Mouse (Mus musculus) CH12.LX (cell line): ENCODE data around the gene E130311K13Rik. TPM values are rescaled to one million over a fixed set of nuclear protein-coding genes. Genes with fewer than 3 reads are reported as not detected.

Experiments used
- DNase-seq: peaks from one replicate; pipeline ENCODE4 v3.0.0-alpha.2; 2013; ENCODE audit errors: extremely low read depth
- H3K27ac ChIP-seq: 2 replicates; pipeline ENCODE4 v1.5.1; 2012; ENCODE audit warnings: low read depth, mild to moderate bottlenecking, control low read depth, moderate library complexity; ENCODE audit not compliant: insufficient read depth
- H3K27me3 ChIP-seq: replicated peaks from 2 replicates; pipeline ENCODE3; 2012; ENCODE audit warnings: inconsistent platforms
- H3K36me3 ChIP-seq, 2 experiments: replicated peaks in 1 of 2; 2 replicates each; pipeline versions ENCODE3 to v1.6.1; 2012; ENCODE audit warnings: inconsistent platforms in 1 of 2, low read length in 1 of 2, mild to moderate bottlenecking in 1 of 2, mixed read lengths in 1 of 2, moderate library complexity in 1 of 2; ENCODE audit not compliant: control insufficient read depth in 1 of 2, insufficient read depth in 1 of 2
- H3K4me1 ChIP-seq, 2 experiments: 2 replicates each; pipeline ENCODE4 v1.6.1; 2012; ENCODE audit warnings: inconsistent platforms in 1 of 2, moderate library complexity in 1 of 2; ENCODE audit not compliant: insufficient read depth in 2 of 2, control insufficient read depth in 1 of 2
- H3K4me2 ChIP-seq: 2 replicates; pipeline ENCODE4 v1.6.1; 2012; ENCODE audit warnings: low read depth, mild to moderate bottlenecking, control low read depth; ENCODE audit not compliant: poor library complexity, insufficient read depth, severe bottlenecking
- H3K4me3 ChIP-seq, 3 experiments: fragments of 150-350 bp in 1 of 3; sonication (generic) in 1 of 3; replicated peaks in 1 of 3; 2 replicates each; pipeline versions ENCODE3 to v1.5.1; 2011 to 2012; ENCODE audit warnings: low read depth in 2 of 3, low read length in 2 of 3, mild to moderate bottlenecking in 2 of 3, moderate library complexity in 2 of 3, control low read depth in 1 of 3, improper control_type of control experiment in 1 of 3, inconsistent platforms in 1 of 3, mixed read lengths in 1 of 3; ENCODE audit not compliant: poor library complexity in 1 of 3
- H3K79me2 ChIP-seq: replicated peaks from 2 replicates; pipeline ENCODE4 v1.6.1; 2012; ENCODE audit warnings: mild to moderate bottlenecking, moderate library complexity; ENCODE audit not compliant: control insufficient read depth, poor library complexity, insufficient read depth, severe bottlenecking; ENCODE audit errors: extremely low read depth
- H3K9ac ChIP-seq: 2 replicates; pipeline ENCODE4 v1.6.1; 2012; ENCODE audit warnings: low read depth, mild to moderate bottlenecking, control low read depth, moderate library complexity; ENCODE audit not compliant: insufficient read depth
- H3K9me3 ChIP-seq: replicated peaks from 2 replicates; pipeline ENCODE3; 2012; ENCODE audit warnings: low read length, inconsistent platforms, mixed read lengths
- CHD1 ChIP-seq: IDR thresholded peaks from 2 replicates; pipeline ENCODE4 v1.6.1; 2012; ENCODE audit warnings: low read depth, low read length, improper control_type of control experiment, inconsistent platforms
- CHD2 ChIP-seq: IDR thresholded peaks from 2 replicates; pipeline ENCODE4 v1.6.1; 2011; ENCODE audit warnings: low read length, improper control_type of control experiment
- E2F4 ChIP-seq: IDR thresholded peaks from 2 replicates; pipeline ENCODE4 v1.6.1; 2011; ENCODE audit warnings: low read depth, low read length, improper control_type of control experiment; ENCODE audit not compliant: insufficient replicate concordance
- ELF1 ChIP-seq: IDR thresholded peaks from 2 replicates; pipeline ENCODE4 v1.6.1; 2014; ENCODE audit warnings: low read depth, mild to moderate bottlenecking, inconsistent platforms, low read length, improper control_type of control experiment
- EP300 ChIP-seq: IDR thresholded peaks from 2 replicates; pipeline ENCODE4 v1.6.1; 2011; ENCODE audit warnings: low read length, improper control_type of control experiment
- ETS1 ChIP-seq: conservative IDR thresholded peaks from 2 replicates; pipeline ENCODE4 v1.6.1; 2012; ENCODE audit warnings: low read depth, mild to moderate bottlenecking, inconsistent platforms, low read length, improper control_type of control experiment, moderate library complexity
- IRF4 ChIP-seq: IDR thresholded peaks from 2 replicates; pipeline ENCODE4 v1.6.1; 2014; ENCODE audit warnings: low read depth, mild to moderate bottlenecking, inconsistent platforms, low read length, improper control_type of control experiment
- JUN ChIP-seq: IDR thresholded peaks from 2 replicates; pipeline ENCODE4 v1.6.1; 2011; ENCODE audit warnings: low read depth, mild to moderate bottlenecking, low read length, improper control_type of control experiment, moderate library complexity; ENCODE audit not compliant: insufficient read depth
- MAZ ChIP-seq: IDR thresholded peaks from 2 replicates; pipeline ENCODE4 v1.6.1; 2012; ENCODE audit warnings: low read depth, mild to moderate bottlenecking, inconsistent platforms, low read length, improper control_type of control experiment, moderate library complexity
- MEF2A ChIP-seq: IDR thresholded peaks from 2 replicates; pipeline ENCODE4 v1.6.1; 2014; ENCODE audit warnings: low read depth, mild to moderate bottlenecking, inconsistent platforms, low read length, improper control_type of control experiment, borderline replicate concordance
- MYC ChIP-seq: IDR thresholded peaks from 2 replicates; pipeline ENCODE4 v1.6.1; 2011; ENCODE audit warnings: low read depth, mild to moderate bottlenecking, improper control_type of control experiment, low read length
- NELFE ChIP-seq: IDR thresholded peaks from 2 replicates; pipeline ENCODE4 v1.6.1; 2011; ENCODE audit warnings: low read depth, low read length, improper control_type of control experiment
- NRF1 ChIP-seq: IDR thresholded peaks from 2 replicates; pipeline ENCODE4 v1.6.1; 2014; ENCODE audit warnings: low read depth, mild to moderate bottlenecking, inconsistent platforms, low read length, improper control_type of control experiment, moderate library complexity
- PAX5 ChIP-seq: IDR thresholded peaks from 2 replicates; pipeline ENCODE4 v1.6.1; 2012; ENCODE audit warnings: low read length, inconsistent platforms, mixed read lengths
- SIN3A ChIP-seq: IDR thresholded peaks from 2 replicates; pipeline ENCODE4 v1.6.1; 2012; ENCODE audit warnings: low read length, improper control_type of control experiment, inconsistent platforms
- SMC3 ChIP-seq: IDR thresholded peaks from 2 replicates; pipeline ENCODE4 v1.6.1; 2011; ENCODE audit warnings: low read depth, low read length, improper control_type of control experiment
- TCF12 ChIP-seq: IDR thresholded peaks from 2 replicates; pipeline ENCODE4 v1.6.1; 2014; ENCODE audit warnings: low read depth, mild to moderate bottlenecking, inconsistent platforms, low read length, improper control_type of control experiment
- UBTF ChIP-seq: IDR thresholded peaks from 2 replicates; pipeline ENCODE4 v1.6.1; 2012; ENCODE audit warnings: low read depth, mild to moderate bottlenecking, inconsistent platforms, low read length, improper control_type of control experiment, moderate library complexity
- ZKSCAN1 ChIP-seq: IDR thresholded peaks from 2 replicates; pipeline ENCODE4 v1.6.1; 2012; ENCODE audit warnings: low read depth, inconsistent platforms, low read length, improper control_type of control experiment, borderline replicate concordance
- ZMIZ1 ChIP-seq: IDR thresholded peaks from 2 replicates; pipeline ENCODE4 v1.6.1; 2012; ENCODE audit warnings: low read depth, mild to moderate bottlenecking, inconsistent platforms, low read length, improper control_type of control experiment
- ZNF384 ChIP-seq: IDR thresholded peaks from 2 replicates; pipeline ENCODE4 v1.6.1; 2012; ENCODE audit warnings: low read depth, low read length, improper control_type of control experiment, inconsistent platforms
- dilution Hi-C: fragments of 300-500 bp; cut with MboI; formaldehyde crosslinking; loops from 2 replicates; pipeline ENCODE4 v1.14.3; 2020; ENCODE audit warnings: low sequenced_read_pairs; ENCODE audit not compliant: extremely low pct_unique_long_range_greater_than_20kb, extremely low pct_ligation_motif_present
- in situ Hi-C: fragments of 300-500 bp; cut with MboI; formaldehyde crosslinking; loops from 3 replicates; pipeline ENCODE4 v1.14.3; 2019; ENCODE audit warnings: low sequenced_read_pairs, low pct_ligation_motif_present, low pct_unique_long_range_greater_than_20kb, mixed read lengths
- polyA plus RNA-seq: library from polyadenylated mRNA; unstranded; fragments of >175 nt; gene quantifications from 2 replicates; pipeline ENCODE4 v1.2.1, GENCODE M21; 2012; ENCODE audit warnings: low read depth; ENCODE audit not compliant: insufficient read length
- total RNA-seq, 2 experiments: library from RNA; depleted of rRNA; stranded (reverse); fragments of 300-350 nt in 1 of 2; fragments of >200 nt in 1 of 2; gene quantifications; 2 replicates each; pipeline ENCODE4 v1.2.3; 2012 to 2014

E130311K13Rik gene
- total and polyA plus RNA-seq, 3 experiments: 7.6 to 18.0 (median 9.1) TPM

DNA sequence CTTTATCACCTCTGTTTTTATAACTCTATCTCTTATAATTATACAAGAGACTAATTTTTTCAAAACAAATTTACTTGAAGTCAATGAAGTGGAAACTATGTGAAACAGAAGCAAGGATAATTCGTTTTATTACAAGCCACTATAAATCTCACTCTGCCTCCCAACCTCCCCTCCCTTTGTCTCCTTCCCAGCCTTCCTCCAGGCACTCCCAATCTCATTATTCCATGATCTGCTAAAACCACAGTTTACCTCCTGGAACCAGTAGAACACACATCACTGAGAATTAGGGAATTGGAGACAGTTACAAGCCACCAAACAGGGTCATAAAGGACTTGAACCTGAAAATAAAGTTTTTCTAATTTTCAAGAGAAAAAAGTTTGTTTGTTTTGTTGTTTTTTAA lies 32.1 kb downstream of the E130311K13Rik start:
- dilution Hi-C loops: no loop called here

GRCm38 (mm10) chr3:63896303-63896702 lies 33.0 kb downstream of the E130311K13Rik start:
- in situ Hi-C loops (no loop called here), dilution Hi-C loops (no loop called here)
- H3K36me3 ChIP-seq: no peaks in the 10 kb centered on the region
- H3K9me3 ChIP-seq: no peaks in the 10 kb centered on the region
- H3K27me3 ChIP-seq: no peaks in the 10 kb centered on the region
- DNase-seq: no peak
- no peak overlapping the region for H3K27ac ChIP-seq
- H3K4me2 ChIP-seq: no peak overlapping the region
- H3K4me1 ChIP-seq: peaks cover 3 to 9% of the 10 kb centered on the region in 2 experiments; a peak in 2 of 4 replicates
- H3K9ac ChIP-seq: no peak overlapping the region
- no peak overlapping the region for H3K4me3 ChIP-seq
- H3K79me2 ChIP-seq: no peaks in the 10 kb centered on the region
- TF ChIP-seq ZNF384 (no peak), ETS1 (no peak), E2F4 (no peak)

More for the DNA sequence above, 32.1 kb downstream of the E130311K13Rik start:
- Histone ChIP-seq H3K27ac (no peak overlapping the region), H3K27me3 (no peaks in the 10 kb centered on the region), H3K79me2 (no peaks in the 10 kb centered on the region), H3K36me3 (no peaks in the 10 kb centered on the region), H3K4me1 (peaks cover 3 to 9% of the 10 kb centered on the region in 2 experiments; a peak in 2 of 4 replicates), H3K9me3 (no peaks in the 10 kb centered on the region), H3K4me3 (no peak overlapping the region), H3K9ac (no peak overlapping the region), H3K4me2 (no peak overlapping the region)
- DNase-seq: no peak
- in situ Hi-C loops: no loop called here
- TF ChIP-seq TCF12: no peak
- TF ChIP-seq PAX5: no peak
- no peak for TF ChIP-seq IRF4
- TF ChIP-seq JUN: no peak
- no peak for TF ChIP-seq ELF1
- no peak for TF ChIP-seq EP300
- no peak for TF ChIP-seq SIN3A
- TF ChIP-seq NELFE: no peak
- no peak for TF ChIP-seq CHD1
- TF ChIP-seq CHD2: no peak
- TF ChIP-seq MAZ: no peak
- TF ChIP-seq ZNF384: no peak
- TF ChIP-seq UBTF: no peak

GRCm38 (mm10) chr3:63895786-63896185 lies 33.5 kb downstream of the E130311K13Rik start:
- no peak for TF ChIP-seq MYC
- no peak for TF ChIP-seq MEF2A
- no peak for TF ChIP-seq SMC3
- no peak for TF ChIP-seq NELFE
- TF ChIP-seq NRF1: no peak
- TF ChIP-seq ZKSCAN1: no peak
- no peak for TF ChIP-seq ZMIZ1
- Histone ChIP-seq H3K4me1 (peaks cover 3 to 9% of the 10 kb centered on the region in 2 experiments; a peak in 2 of 4 replicates), H3K4me3 (no peak overlapping the region), H3K27ac (no peak overlapping the region), H3K4me2 (no peak overlapping the region), H3K9ac (no peak overlapping the region), H3K27me3 (no peaks in the 10 kb centered on the region), H3K9me3 (no peaks in the 10 kb centered on the region), H3K36me3 (no peaks in the 10 kb centered on the region), H3K79me2 (no peaks in the 10 kb centered on the region)
- in situ Hi-C loops: no loop called here
- dilution Hi-C loops: no loop called here
- DNase-seq: no peak
